Mouse (Mus musculus) layer of hippocampus, postnatal 36 days (tissue): ENCODE data around the gene Chrnb2. TPM values are rescaled to one million over a fixed set of nuclear protein-coding genes. Genes with fewer than 3 reads are reported as not detected.

Experiments
- DNase-seq, 2 experiments: peaks; one replicate each; pipeline ENCODE4 v3.0.0; 2022
- total RNA-seq, 2 experiments: library from RNA; stranded (reverse); gene quantifications; 2 replicates each; pipeline ENCODE4 v1.2.3; 2021

The Chrnb2 gene
- total RNA-seq, 2 experiments from 2014 or later, result 29.6 to 30.2 TPM

GRCm38 (mm10) chr3:89714359-89715206, 49.8 kb downstream of the Chrnb2 start, which contains the start of gene Adar:
TSS of gene Adar (plus strand) at chr3:89715022.
- peak; percentile 90 to 91 for DNase-seq

DNA sequence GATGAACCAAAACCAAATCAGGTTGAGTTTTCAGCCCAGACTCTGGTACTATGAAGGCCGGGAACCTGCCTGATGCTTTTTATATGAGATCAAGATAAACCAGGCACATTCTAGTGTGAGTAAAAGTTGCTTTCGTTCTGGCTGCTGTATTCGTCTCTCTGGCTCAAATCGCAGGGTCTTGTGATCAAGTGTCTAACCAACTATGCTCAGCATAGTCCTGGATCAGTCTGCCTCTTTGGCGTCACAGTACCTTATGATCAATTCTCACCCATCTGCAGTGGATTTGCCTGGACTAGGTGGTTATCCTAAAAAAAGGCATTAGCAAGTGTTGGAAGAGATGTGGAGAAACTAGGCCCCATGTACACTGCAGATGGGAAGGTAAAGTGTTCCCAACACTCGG, 60.4 kb downstream of the Chrnb2 start:
- no peak for DNase-seq

- no peak for DNase-seq
Observed at GRCm38 (mm10) chr3:89703596-89703995, 60.8 kb downstream of the Chrnb2 start.

- no peak for DNase-seq
Observed at GRCm38 (mm10) chr3:89700461-89700860, 64.0 kb downstream of the Chrnb2 start.

DNA sequence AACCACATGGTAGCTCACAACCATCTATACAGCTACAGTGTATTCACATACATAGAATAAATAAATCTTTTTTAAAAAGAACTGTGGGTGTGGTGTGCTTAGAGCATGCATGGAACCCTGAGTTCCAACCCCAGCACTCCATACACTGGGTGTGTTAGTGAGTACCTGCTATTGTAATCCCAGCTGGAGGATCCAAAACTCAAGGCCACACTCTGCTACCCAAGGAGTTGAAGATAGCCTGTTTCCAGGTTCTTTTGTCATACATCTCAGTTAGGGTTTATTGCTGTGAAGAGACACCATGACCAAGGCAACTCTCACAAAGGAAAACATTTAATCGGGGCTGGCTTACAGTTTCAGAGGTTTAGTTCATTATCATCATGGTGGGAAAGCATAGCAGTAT, 65.5 kb downstream of the Chrnb2 start:
- no peak for DNase-seq

Other genes starting within 250 kb of the Chrnb2 start
- gene Kcnn3, start 244.5 kb downstream of the Chrnb2 start, total RNA-seq, result 10 to 100 TPM; 24.4 to 29.0 TPM
- gene Adar, start 49.6 kb downstream of the Chrnb2 start, total RNA-seq, result 100 to 1,000 TPM; 119 to 122 TPM
- gene Ube2q1, start 9.0 kb upstream of the Chrnb2 start, total RNA-seq, result 10 to 100 TPM; 92.1 to 96.4 TPM
- gene She, start 66.7 kb upstream of the Chrnb2 start, total RNA-seq, result 1 to 10 TPM; 2.4 to 2.9 TPM
- 1 to 10 TPM; 6.3 to 7.7 TPM for gene Il6ra, start 148.6 kb upstream of the Chrnb2 start, total RNA-seq
- gene Atp8b2, start 198.9 kb upstream of the Chrnb2 start, total RNA-seq, result 10 to 100 TPM; 82.7 to 86.9 TPM
- gene Hax1, start 234.1 kb upstream of the Chrnb2 start, total RNA-seq, result 10 to 100 TPM; 97.5 to 98.2 TPM